Mouse (Mus musculus) megakaryocyte-erythroid progenitor cell, adult 5-6 weeks (primary cell): ENCODE measurements at regions not wholly inside any gene's neighbourhood (a gene's known extent, or its start where the extent isn't known, plus 50 kb on each side); places are given as distances from the start of the nearest gene placed in this dataset.

Source experiments
- ATAC-seq: replicated peaks from 2 replicates; pipeline ENCODE4 v1.8.0; 2016; ENCODE audit warnings: mild to moderate bottlenecking, inconsistent platforms; ENCODE audit not compliant: severe bottlenecking, poor library complexity, low FRiP score, low TSS enrichment

GRCm38 (mm10) chr13:47554198-47554597, 431.7 kb downstream of the Rnf144b start:
- no peak for ATAC-seq

- ATAC-seq, result no peak
Observed at GRCm38 (mm10) chr13:47557196-47557974, 434.9 kb downstream of the Rnf144b start.

- ATAC-seq, result no peak
Observed at GRCm38 (mm10) chr13:47562836-47563235, 440.4 kb downstream of the Rnf144b start.

- ATAC-seq, result no peak
Observed at GRCm38 (mm10) chr13:47576516-47576915, 454.1 kb downstream of the Rnf144b start.

GRCm38 (mm10) chr13:47580144-47580543, 457.7 kb downstream of the Rnf144b start:
- no peak for ATAC-seq

- no peak for ATAC-seq
Observed at GRCm38 (mm10) chr13:47585158-47585557, 462.7 kb downstream of the Rnf144b start.

GRCm38 (mm10) chr13:47602646-47603045, 480.2 kb downstream of the Rnf144b start:
- no peak for ATAC-seq

- no peak for ATAC-seq
Observed at GRCm38 (mm10) chr13:47611439-47611838, 489.0 kb downstream of the Rnf144b start.

GRCm38 (mm10) chr13:47636511-47637103, 514.2 kb downstream of the Rnf144b start:
- ATAC-seq, result no peak

- no peak for ATAC-seq
Observed at GRCm38 (mm10) chr13:47642341-47642740, 519.9 kb downstream of the Rnf144b start.

GRCm38 (mm10) chr13:47645081-47645480, 522.6 kb downstream of the Rnf144b start:
- ATAC-seq, result no peak

- ATAC-seq, result no peak
Observed at GRCm38 (mm10) chr13:47647693-47648092, 525.2 kb downstream of the Rnf144b start.

GRCm38 (mm10) chr13:47650093-47650492, 527.6 kb downstream of the Rnf144b start:
- ATAC-seq, result no peak

GRCm38 (mm10) chr13:47666470-47666869, 544.0 kb downstream of the Rnf144b start:
- no peak for ATAC-seq

GRCm38 (mm10) chr13:47666956-47667701, 544.7 kb downstream of the Rnf144b start:
- peak; percentile 74 for ATAC-seq

- no peak for ATAC-seq
Observed at GRCm38 (mm10) chr13:47688131-47688530, 565.7 kb downstream of the Rnf144b start.

GRCm38 (mm10) chr13:47693815-47694214, 567.2 kb upstream of the Id4 start:
- ATAC-seq, result no peak

GRCm38 (mm10) chr13:47695877-47696276, 565.2 kb upstream of the Id4 start:
- no peak for ATAC-seq

GRCm38 (mm10) chr13:47700556-47700955, 560.5 kb upstream of the Id4 start:
- ATAC-seq, result no peak

- ATAC-seq, result no peak
Observed at GRCm38 (mm10) chr13:47707961-47708609, 552.9 kb upstream of the Id4 start.
